In the genomic region with DNA sequence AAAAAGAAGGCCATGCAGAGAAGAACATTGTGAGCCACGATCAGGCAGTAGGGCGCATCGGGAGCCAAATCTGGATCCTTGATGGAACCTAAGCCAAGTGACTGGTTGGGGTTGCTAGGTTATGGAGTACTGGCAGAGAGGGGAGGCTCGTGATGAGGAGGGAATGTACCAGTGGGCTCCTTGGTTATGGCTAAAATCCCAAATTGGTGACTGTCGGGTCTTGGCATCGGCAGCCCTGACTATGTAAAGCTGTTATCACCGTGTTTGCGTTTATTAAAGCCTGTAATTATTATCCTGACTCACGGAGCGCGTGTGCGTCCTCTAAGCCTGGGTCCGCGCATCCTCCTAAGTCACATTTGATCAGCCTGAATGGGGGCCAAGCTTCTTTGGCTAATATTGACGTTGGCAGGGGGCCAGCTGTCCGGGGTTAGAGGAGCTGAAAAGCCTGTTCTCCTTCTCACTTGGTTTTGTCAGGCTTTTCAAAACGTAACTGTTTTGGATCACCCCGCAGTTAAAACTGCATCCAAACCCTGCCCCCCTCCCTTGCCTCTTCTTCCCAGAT, we compare ENCODE assay signal across 7 mouse cellular contexts.
DNase-seq lines count a peak whose midpoint lies in the region; ATAC-seq and TF ChIP-seq lines count a peak whose summit lies in the region.

No protein-coding gene starts in this region.

- ATAC-seq in forebrain, embryonic 12.5 days (ENCODE audit: low FRiP score): peak; percentile 62
- peak; percentile 78 for ATAC-seq in heart, embryonic 16.5 days (replicated peaks; ENCODE audit: extremely low read depth, insufficient read depth, low FRiP score)
- peak; percentile 89 for ATAC-seq in lung, embryonic 14.5 days (ENCODE audit: insufficient read depth)

- H3K4me2 ChIP-seq in forebrain, embryonic 12.5 days: peak overlapping the region; percentile 46
- peak overlapping the region; percentile 45 for H3K4me2 ChIP-seq in heart, embryonic 16.5 days (ENCODE audit: low read depth, low read length)
- H3K4me2 ChIP-seq in lung, embryonic 14.5 days: peak overlapping the region; percentile 31

- no peaks in the 10 kb centered on the region for H3K9me3 ChIP-seq in forebrain, embryonic 12.5 days
- no peaks in the 10 kb centered on the region for H3K9me3 ChIP-seq in heart, embryonic 16.5 days (replicated peaks; ENCODE audit: control insufficient read depth, low read length)
- H3K9me3 ChIP-seq in lung, embryonic 14.5 days (ENCODE audit: low read depth, low read length): no peaks in the 10 kb centered on the region

- 28% methylated on average over 18 of the region's 18 CpGs for WGBS in forebrain, embryonic 12.5 days
- 37% methylated on average over 18 of the region's 18 CpGs for WGBS in heart, embryonic 16.5 days
- 14% methylated on average over 18 of the region's 18 CpGs for WGBS in lung, embryonic 14.5 days

- TF ChIP-seq CTCF in lung, embryonic 14.5 days (IDR thresholded peaks at IDR 0.05; ENCODE audit: low read depth): no peak

- no peaks in the 10 kb centered on the region for H3K36me3 ChIP-seq in forebrain, embryonic 12.5 days (replicated peaks)
- no peaks in the 10 kb centered on the region for H3K36me3 ChIP-seq in heart, embryonic 16.5 days (ENCODE audit: control insufficient read depth, insufficient read depth)
- H3K36me3 ChIP-seq in lung, embryonic 14.5 days (ENCODE audit: insufficient read depth): no peaks in the 10 kb centered on the region

- 0 out of 2 replicates have a peak overlapping the region, but pooled peaks have one; percentile 3 for H3K4me3 ChIP-seq in forebrain, embryonic 12.5 days (replicated peaks)
- H3K4me3 ChIP-seq in heart, embryonic 16.5 days (ENCODE audit: low read length): no peak overlapping the region
- H3K4me3 ChIP-seq in lung, embryonic 14.5 days (ENCODE audit: low read depth, low read length): no peak overlapping the region

- no peak overlapping the region for H3K27ac ChIP-seq in forebrain, embryonic 12.5 days
- H3K27ac ChIP-seq in heart, embryonic 16.5 days (ENCODE audit: low read length): peak overlapping the region; percentile 5; the same call in 1 of the 2 replicates
- peak overlapping the region; percentile 48; the same call in 1 of the 2 replicates for H3K27ac ChIP-seq in lung, embryonic 14.5 days (ENCODE audit: low read depth)

- peaks cover 16% of the 10 kb centered on the region for H3K4me1 ChIP-seq in forebrain, embryonic 12.5 days
- peaks cover 15% of the 10 kb centered on the region for H3K4me1 ChIP-seq in heart, embryonic 16.5 days (ENCODE audit: control insufficient read depth, insufficient read depth, low read length)
- H3K4me1 ChIP-seq in lung, embryonic 14.5 days (ENCODE audit: insufficient read depth): peaks cover 27% of the 10 kb centered on the region

- H3K27me3 ChIP-seq in forebrain, embryonic 12.5 days: peaks cover 13% of the 10 kb centered on the region
- H3K27me3 ChIP-seq in heart, embryonic 16.5 days (ENCODE audit: control insufficient read depth, insufficient read depth, low read length): no peaks in the 10 kb centered on the region
- no peaks in the 10 kb centered on the region for H3K27me3 ChIP-seq in lung, embryonic 14.5 days (ENCODE audit: insufficient read depth, low read length)

- peak; percentile 66 for DNase-seq in cerebellum, adult 11-12 months
- DNase-seq in kidney, postnatal 10 days: peak; percentile 88
- DNase-seq in lung, embryonic 14.5 days: peak; percentile 97
- peak; percentile 57 for DNase-seq in ovary, postnatal 36 days (ENCODE audit: low spot score)
- DNase-seq in MN1 (ENCODE audit: low spot score): no peak

- 0 out of 2 replicates have a peak overlapping the region, but pooled peaks have one; percentile 17 for H3K9ac ChIP-seq in forebrain, embryonic 12.5 days
- no peak overlapping the region for H3K9ac ChIP-seq in heart, embryonic 16.5 days (ENCODE audit: low read length)
- no peak overlapping the region for H3K9ac ChIP-seq in lung, embryonic 14.5 days
